21 mouse cellular contexts compared by ENCODE assay signal in the genomic region with DNA sequence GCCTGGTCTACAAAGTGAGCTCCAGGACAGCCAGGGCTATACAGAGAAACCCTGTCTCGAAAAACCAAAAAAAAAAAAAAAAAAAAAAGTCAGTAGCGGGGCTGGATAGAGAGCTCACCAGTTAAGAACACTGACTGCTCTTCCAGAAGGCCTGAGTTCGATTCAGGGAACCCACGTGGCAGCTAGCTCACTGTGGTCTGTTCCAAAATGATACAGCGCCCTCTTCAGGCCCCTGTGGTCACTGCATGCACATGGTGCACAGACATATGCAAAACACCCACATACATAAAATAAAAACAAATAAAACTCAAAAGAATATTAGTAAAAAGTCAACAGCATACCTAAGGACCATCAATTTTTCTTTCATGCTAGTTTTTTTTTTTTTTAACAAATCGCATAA. TPM values are rescaled to one million over a fixed set of nuclear protein-coding genes. Genes with fewer than 3 reads are reported as not detected.
DNase-seq lines count a peak whose midpoint lies in the region; ATAC-seq and TF ChIP-seq lines count a peak whose summit lies in the region.
"Had no signal": no experiment of that assay in that cellular context is flagged by ENCODE, and none has a peak within 500 bp of the region (broad histone marks: within the 10 kb centered on the region; RNA-seq: fewer than 3 reads in every experiment).

No protein-coding gene starts in this region.

- TF ChIP-seq POLR2A in MEL (IDR thresholded peaks at IDR 0.05; ENCODE audit: control insufficient read depth in 1 of 2, insufficient read depth in 1 of 2, low read depth in 1 of 2, low read length in 2 of 2, poor library complexity in 1 of 2): no peak

- no peak for TF ChIP-seq EP300 in liver, embryonic 14.5 days (IDR thresholded peaks at IDR 0.05; ENCODE audit: low read depth)
- TF ChIP-seq EP300 in MEL (IDR thresholded peaks at IDR 0.05; ENCODE audit: low read depth in 1 of 2, low read length in 2 of 2): no peak

- DNase-seq in liver, embryonic 14.5 days (ENCODE audit: low read depth in 3 of 3, low spot score in 3 of 3): no peak
- no peak for DNase-seq in MEL (ENCODE audit: low read depth, low spot score)
- peak; percentile 41 for DNase-seq in testis, postnatal 10 days (ENCODE audit: low spot score)
- no peak for DNase-seq in lung, postnatal 10 days
- DNase-seq in gastrocnemius, postnatal 10 days: no peak
- DNase-seq: adrenal gland, postnatal 25 days; cerebellum, adult 9-10 months; heart, postnatal 14 days; kidney, postnatal 25 days; lung, adult 18-20 months had no signal

- no peak overlapping the region for H3K4me3 ChIP-seq in liver, embryonic 14.5 days (ENCODE audit: insufficient read depth in 1 of 2, low read depth in 2 of 2, low read length in 2 of 2)
- no peak overlapping the region for H3K4me3 ChIP-seq in liver, embryonic 12.5 days
- H3K4me3 ChIP-seq in E14TG2a.4 (replicated peaks; ENCODE audit: low read length) (no peak overlapping the region), MEL (ENCODE audit: control insufficient read depth in 1 of 2, insufficient read depth in 1 of 2, low read depth in 2 of 2, low read length in 2 of 2) (no peak overlapping the region)
- H3K4me3 ChIP-seq: embryonic facial prominence, embryonic 15.5 days; heart, embryonic 13.5 days; limb, embryonic 13.5 days; midbrain, embryonic 12.5 days; neural tube, embryonic 12.5 days; stomach, embryonic 15.5 days had no signal

- no peak overlapping the region for H3K4me2 ChIP-seq in liver, embryonic 14.5 days (ENCODE audit: low read depth)
- H3K4me2 ChIP-seq in liver, embryonic 12.5 days: no peak overlapping the region
- H3K4me2 ChIP-seq: embryonic facial prominence, embryonic 15.5 days; heart, embryonic 13.5 days; limb, embryonic 13.5 days; midbrain, embryonic 12.5 days; neural tube, embryonic 12.5 days; stomach, embryonic 15.5 days had no signal

- no peak overlapping the region for H3K9ac ChIP-seq in liver, embryonic 14.5 days (replicated peaks)
- no peak overlapping the region for H3K9ac ChIP-seq in liver, embryonic 12.5 days
- H3K9ac ChIP-seq in MEL (ENCODE audit: control insufficient read depth, low read depth, low read length, poor library complexity, severe bottlenecking): no peak overlapping the region
- H3K9ac ChIP-seq: embryonic facial prominence, embryonic 15.5 days; heart, embryonic 13.5 days; limb, embryonic 13.5 days; midbrain, embryonic 12.5 days; neural tube, embryonic 12.5 days; stomach, embryonic 15.5 days had no signal

- ATAC-seq in liver, embryonic 14.5 days (ENCODE audit: insufficient read depth): no peak
- no peak for ATAC-seq in liver, embryonic 12.5 days
- ATAC-seq: forebrain, embryonic 14.5 days; hindbrain, postnatal 0 days; intestine, postnatal 0 days had no signal

- no peaks in the 10 kb centered on the region for H3K79me2 ChIP-seq in MEL (ENCODE audit: control insufficient read depth, insufficient read depth, low read length, poor library complexity)

- no peaks in the 10 kb centered on the region for H3K36me3 ChIP-seq in liver, embryonic 14.5 days (replicated peaks; ENCODE audit: control insufficient read depth, insufficient read depth, low read depth)
- H3K36me3 ChIP-seq in liver, embryonic 12.5 days: no peaks in the 10 kb centered on the region
- H3K36me3 ChIP-seq in E14TG2a.4 (ENCODE audit: insufficient read depth, low read length) (no peaks in the 10 kb centered on the region), MEL (ENCODE audit: control insufficient read depth in 1 of 2, insufficient read depth in 2 of 2, low read length in 2 of 2) (no peaks in the 10 kb centered on the region)
- H3K36me3 ChIP-seq: embryonic facial prominence, embryonic 15.5 days; heart, embryonic 13.5 days; limb, embryonic 13.5 days; midbrain, embryonic 12.5 days; neural tube, embryonic 12.5 days; stomach, embryonic 15.5 days had no signal

- H3K4me1 ChIP-seq in liver, embryonic 14.5 days (replicated peaks; ENCODE audit: control insufficient read depth in 2 of 2, insufficient read depth in 2 of 2, low read length in 1 of 2): no peaks in the 10 kb centered on the region
- no peaks in the 10 kb centered on the region for H3K4me1 ChIP-seq in liver, embryonic 12.5 days
- no peaks in the 10 kb centered on the region for H3K4me1 ChIP-seq in E14TG2a.4 (replicated peaks; ENCODE audit: low read depth, low read length)
- H3K4me1 ChIP-seq in MEL (ENCODE audit: control insufficient read depth in 1 of 2, insufficient read depth in 2 of 2, low read length in 2 of 2): peaks cover 0 to 2% of the 10 kb centered on the region in 2 experiments; a peak in 1 of 4 replicates
- H3K4me1 ChIP-seq: embryonic facial prominence, embryonic 15.5 days; heart, embryonic 13.5 days; limb, embryonic 13.5 days; midbrain, embryonic 12.5 days; neural tube, embryonic 12.5 days; stomach, embryonic 15.5 days had no signal

- no peak overlapping the region for H3K27ac ChIP-seq in liver, embryonic 14.5 days
- no peak overlapping the region for H3K27ac ChIP-seq in liver, embryonic 12.5 days
- no peak overlapping the region for H3K27ac ChIP-seq in MEL (ENCODE audit: control insufficient read depth, low read depth, low read length)
- H3K27ac ChIP-seq: embryonic facial prominence, embryonic 15.5 days; heart, embryonic 13.5 days; hindbrain, postnatal 0 days; limb, embryonic 13.5 days; midbrain, embryonic 12.5 days; neural tube, embryonic 12.5 days; stomach, embryonic 15.5 days had no signal

- TF ChIP-seq RAD21 in MEL (IDR thresholded peaks at IDR 0.05; ENCODE audit: low read depth, low read length): no peak

- no peaks in the 10 kb centered on the region for H3K9me3 ChIP-seq in liver, embryonic 14.5 days (ENCODE audit: control insufficient read depth, low read length)
- H3K9me3 ChIP-seq in liver, embryonic 12.5 days (replicated peaks): no peaks in the 10 kb centered on the region
- H3K9me3 ChIP-seq in E14TG2a.4 (ENCODE audit: low read length) (peaks cover under 1% of the 10 kb centered on the region; the same call in 1 of the 2 replicates), MEL (replicated peaks; ENCODE audit: insufficient read depth, low read length) (no peaks in the 10 kb centered on the region)
- H3K9me3 ChIP-seq: embryonic facial prominence, embryonic 15.5 days; heart, embryonic 13.5 days; limb, embryonic 13.5 days; midbrain, embryonic 12.5 days; neural tube, embryonic 12.5 days; stomach, embryonic 15.5 days had no signal

- 74% methylated on average over 5 of the region's 6 CpGs for WGBS in liver, embryonic 14.5 days (ENCODE audit: insufficient replicate concordance)
- 58% methylated on average over 5 of the region's 6 CpGs for WGBS in liver, embryonic 12.5 days (ENCODE audit: insufficient replicate concordance)

- no peaks in the 10 kb centered on the region for H3K27me3 ChIP-seq in liver, embryonic 14.5 days (ENCODE audit: control insufficient read depth, insufficient read depth, low read length)
- no peaks in the 10 kb centered on the region for H3K27me3 ChIP-seq in liver, embryonic 12.5 days (replicated peaks)
- H3K27me3 ChIP-seq in E14TG2a.4 (ENCODE audit: insufficient read depth, low read length) (no peaks in the 10 kb centered on the region), MEL (ENCODE audit: control insufficient read depth in 1 of 2, insufficient read depth in 2 of 2, low read length in 2 of 2) (no peaks in the 10 kb centered on the region)
- H3K27me3 ChIP-seq: embryonic facial prominence, embryonic 15.5 days; heart, embryonic 13.5 days; limb, embryonic 13.5 days; midbrain, embryonic 12.5 days; neural tube, embryonic 12.5 days; stomach, embryonic 15.5 days had no signal

- peak; percentile 43; the same call in 1 of the 2 replicates for TF ChIP-seq CTCF in liver, embryonic 14.5 days (IDR thresholded peaks at IDR 0.05; ENCODE audit: low read depth)
- TF ChIP-seq CTCF in E14TG2a.4 (conservative IDR thresholded peaks at IDR 0.05; ENCODE audit: low read length): peak; percentile 50; the same call in 1 of the 2 replicates
- TF ChIP-seq CTCF in MEL (IDR thresholded peaks at IDR 0.05 in 2 of 3, conservative IDR thresholded peaks at IDR 0.05 in 1 of 3; ENCODE audit: control insufficient read depth in 1 of 3, insufficient read depth in 1 of 3, low read depth in 2 of 3, low read length in 3 of 3, poor library complexity in 1 of 3, severe bottlenecking in 1 of 3): peak; percentile 11 to 32 (median 12); a peak in 4 of 6 replicates

TF ChIP-seq in MEL, 35 proteins besides CTCF, POLR2A, EP300 and RAD21:
- TF ChIP-seq ZMIZ1 (IDR thresholded peaks at IDR 0.05; ENCODE audit: low read depth, low read length): no peak
- no peak for TF ChIP-seq ZNF384 (IDR thresholded peaks at IDR 0.05; ENCODE audit: low read depth, low read length)
- no peak for TF ChIP-seq MAX (IDR thresholded peaks at IDR 0.05; ENCODE audit: low read length)
- no peak for TF ChIP-seq BHLHE40 (IDR thresholded peaks at IDR 0.05; ENCODE audit: borderline replicate concordance, low read depth, low read length)
- no peak for TF ChIP-seq ZKSCAN1 (IDR thresholded peaks at IDR 0.05; ENCODE audit: low read depth, low read length)
- no peak for TF ChIP-seq NRF1 (IDR thresholded peaks at IDR 0.05; ENCODE audit: insufficient read depth, low read depth, low read length, poor library complexity, severe bottlenecking)
- no peak for TF ChIP-seq JUND (IDR thresholded peaks at IDR 0.05; ENCODE audit: low read depth, low read length)
- TF ChIP-seq ZC3H11A (IDR thresholded peaks at IDR 0.05; ENCODE audit: low read depth, low read length): no peak

RNA-seq across cellular contexts. Expression of gene Xiap, which starts 20.0 kb away (rescaled TPM):
- 7.4 and 10.9 TPM in 2 replicates for polyA plus RNA-seq in liver, embryonic 14.5 days (2012; rRNA removed)
- 5.9 and 6.8 TPM in 2 replicates for polyA plus RNA-seq in liver, embryonic 14.5 days (2014; fragmentation: Nextera tagmentation; extraction: Ambion mirVana)
- 6.6 and 7.9 TPM in 2 replicates for polyA plus RNA-seq in liver, embryonic 12.5 days (2016; fragmentation: Nextera tagmentation; extraction: Ambion mirVana)
- 7.8 and 8.0 TPM in 2 replicates for total RNA-seq in MEL (2012; rRNA removed)
- polyA plus RNA-seq in MEL (2012; ENCODE audit: insufficient read depth in 1 of 2, insufficient read length in 2 of 2, low read depth in 1 of 2, low replicate concordance in 2 of 2, missing spikeins in 1 of 2): 10 to 100 TPM; 11.8 to 89.2 TPM
- 10 to 100 TPM; 24.2 to 28.1 TPM for total RNA-seq in gastrocnemius, postnatal 10 days (2021)
